Mouse (Mus musculus) kidney, postnatal 36 days (tissue): ENCODE measurements around the gene Epha2.

Experiments used
- DNase-seq, 2 experiments: peaks; one replicate each; pipeline ENCODE4 v3.0.0; 2021 to 2022; ENCODE audit warnings: mixed read lengths in 2 of 2

The Epha2 gene

GRCm38 (mm10) chr4:141306057-141306456 is 5.0 kb downstream of the Epha2 start:
- DNase-seq, result no peak

- peak; percentile 84 to 87 for DNase-seq
Measured at GRCm38 (mm10) chr4:141308381-141308780, 7.3 kb downstream of the Epha2 start.

- DNase-seq, result no peak
Measured at GRCm38 (mm10) chr4:141308857-141309772, 8.1 kb downstream of the Epha2 start.

- peak; percentile 45 to 56 for DNase-seq
Measured at GRCm38 (mm10) chr4:141309773-141310145, 8.7 kb downstream of the Epha2 start.

GRCm38 (mm10) chr4:141310191-141310606 is 9.2 kb downstream of the Epha2 start:
- DNase-seq, result peak; percentile 80 to 81

GRCm38 (mm10) chr4:141311078-141311477 is 10.0 kb downstream of the Epha2 start:
- DNase-seq, result peak; percentile 79 to 86

GRCm38 (mm10) chr4:141311506-141311905 is 10.5 kb downstream of the Epha2 start:
- DNase-seq, result peak in 1 of 2 experiments; percentile 44

GRCm38 (mm10) chr4:141311908-141312307 is 10.9 kb downstream of the Epha2 start:
- no peak for DNase-seq

GRCm38 (mm10) chr4:141312513-141313131 is 11.6 kb downstream of the Epha2 start:
- peak; percentile 74 to 76 for DNase-seq

- no peak for DNase-seq
Measured at GRCm38 (mm10) chr4:141313481-141313880, 12.4 kb downstream of the Epha2 start.

GRCm38 (mm10) chr4:141313924-141314323 is 12.9 kb downstream of the Epha2 start:
- DNase-seq, result no peak

GRCm38 (mm10) chr4:141314745-141315144 is 13.7 kb downstream of the Epha2 start:
- no peak for DNase-seq

- DNase-seq, result peak; percentile 48 to 62
Measured at GRCm38 (mm10) chr4:141316023-141316422, 15.0 kb downstream of the Epha2 start.

- DNase-seq, result peak; percentile 51 to 67
Measured at GRCm38 (mm10) chr4:141316498-141317180, 15.6 kb downstream of the Epha2 start.

GRCm38 (mm10) chr4:141317914-141318313 is 16.9 kb downstream of the Epha2 start:
- DNase-seq, result no peak

GRCm38 (mm10) chr4:141322526-141322925 is 21.5 kb downstream of the Epha2 start:
- no peak for DNase-seq

GRCm38 (mm10) chr4:141324771-141325191 is 23.7 kb downstream of the Epha2 start:
- peak; percentile 46 to 60 for DNase-seq

- peak; percentile 49 to 55 for DNase-seq
Measured at GRCm38 (mm10) chr4:141325636-141326035, 24.6 kb downstream of the Epha2 start.

- DNase-seq, result no peak
Measured at GRCm38 (mm10) chr4:141327075-141327474, 26.0 kb downstream of the Epha2 start.

GRCm38 (mm10) chr4:141328742-141329141 is 27.7 kb downstream of the Epha2 start:
- DNase-seq, result no peak

- no peak for DNase-seq
Measured at GRCm38 (mm10) chr4:141329968-141330367, 28.9 kb downstream of the Epha2 start.

- no peak for DNase-seq
Measured at GRCm38 (mm10) chr4:141331446-141331845, 30.4 kb downstream of the Epha2 start.

GRCm38 (mm10) chr4:141332258-141332657 is 31.2 kb downstream of the Epha2 start:
- DNase-seq, result no peak
